Mouse (Mus musculus) stomach, embryonic 14.5 days (tissue): ENCODE results near the gene Hemgn. TPM values are rescaled to one million over a fixed set of nuclear protein-coding genes. Genes with fewer than 3 reads are reported as not detected.

Experiments used
- ATAC-seq: fragments of 200-750 bp; cut with Nextera tagmentation; 2 replicates; pipeline ENCODE4 v1.8.0; 2017; ENCODE audit warnings: low read depth, moderate TSS enrichment; ENCODE audit not compliant: insufficient number of reproducible peaks, insufficient read depth, low FRiP score
- H3K27ac ChIP-seq: fragments of 300-500 bp; sonication (generic); 2 replicates; pipeline ENCODE4 v1.5.1; 2014; ENCODE audit warnings: mild to moderate bottlenecking, low read length, moderate library complexity, mixed read lengths
- H3K27me3 ChIP-seq: fragments of 300-500 bp; sonication (generic); 2 replicates; pipeline ENCODE4 v1.6.1; 2014; ENCODE audit warnings: low read length, control low read depth, mixed read lengths; ENCODE audit not compliant: control insufficient read depth, insufficient read depth
- H3K36me3 ChIP-seq: fragments of 300-500 bp; sonication (generic); 2 replicates; pipeline ENCODE4 v1.6.1; 2014; ENCODE audit warnings: mild to moderate bottlenecking, control low read depth, low read length, moderate library complexity, mixed read lengths; ENCODE audit not compliant: control insufficient read depth, insufficient read depth
- H3K4me1 ChIP-seq: fragments of 300-500 bp; sonication (generic); 2 replicates; pipeline ENCODE4 v1.6.1; 2014; ENCODE audit warnings: low read length, control low read depth, mixed read lengths; ENCODE audit not compliant: control insufficient read depth, insufficient read depth
- H3K4me2 ChIP-seq: fragments of 300-500 bp; sonication (generic); replicated peaks from 2 replicates; pipeline ENCODE4 v1.6.1; 2014; ENCODE audit warnings: low read depth, low read length, control low read depth
- H3K4me3 ChIP-seq: fragments of 300-500 bp; sonication (generic); 2 replicates; pipeline ENCODE4 v1.5.1; 2014; ENCODE audit warnings: low read depth, low read length, control low read depth
- H3K9ac ChIP-seq: fragments of 300-500 bp; sonication (generic); replicated peaks from 2 replicates; pipeline ENCODE4 v1.6.1; 2014; ENCODE audit warnings: low read depth, mild to moderate bottlenecking, control low read depth, low read length, moderate library complexity, mixed read lengths
- H3K9me3 ChIP-seq: fragments of 300-500 bp; sonication (generic); 2 replicates; pipeline ENCODE4 v1.6.1; 2016; ENCODE audit warnings: low read depth, low read length, control low read depth; ENCODE audit not compliant: control insufficient read depth
- WGBS: fragments of 180-500 bp; shearing (Covaris S2); extraction: QIAGEN DNeasy Blood & Tissue Kit; methylation state at CpG from one replicate; pipeline ENCODE4 v1.1.7; 2014; 5-methylcytosine and 5-hydroxymethylcytosine counted together
- polyA plus RNA-seq: library from polyadenylated mRNA; unstranded; fragments of >200 nt; fragmentation: Nextera tagmentation; extraction: Ambion mirVana; gene quantifications from 2 replicates; pipeline ENCODE4 v1.2.1, GENCODE M21; 2014

Hemgn gene
- polyA plus RNA-seq, 1 experiment from 2014 or later = 0.94 TPM

DNA sequence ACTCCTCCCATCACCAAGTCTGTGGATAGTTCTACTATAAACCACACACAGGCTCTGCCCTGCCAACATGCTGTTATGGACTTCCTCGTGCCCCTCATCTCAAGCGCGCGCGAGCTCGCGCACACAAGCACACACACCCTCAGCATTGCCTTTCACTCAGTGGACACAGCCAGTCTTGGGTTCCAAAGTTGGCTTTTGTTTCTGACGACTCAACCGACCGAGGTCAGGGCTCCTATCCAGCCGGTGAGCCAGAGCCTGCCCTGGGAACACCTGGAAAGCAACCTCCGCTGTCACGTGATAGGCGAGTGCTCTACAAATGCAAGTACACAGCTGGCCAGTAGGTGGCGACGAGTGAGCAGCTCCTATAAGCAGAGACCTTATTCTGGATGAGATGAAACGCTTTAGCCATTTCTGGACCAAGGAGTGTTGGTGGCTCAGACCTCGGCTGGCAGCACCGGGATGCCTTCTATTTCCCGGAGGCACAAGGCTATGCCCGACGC lies 38.4 kb downstream of the Hemgn start:
- ATAC-seq = peak; percentile 67
- Histone ChIP-seq H3K4me2 (peak overlapping the region; percentile 45), H3K4me3 (peak overlapping the region; percentile 3), H3K36me3 (peaks cover 13% of the 10 kb centered on the region; the same call in 1 of the 2 replicates), H3K27ac (no peak overlapping the region), H3K4me1 (no peaks in the 10 kb centered on the region), H3K27me3 (no peaks in the 10 kb centered on the region), H3K9me3 (no peaks in the 10 kb centered on the region), H3K9ac (no peak overlapping the region)
- 22% methylated on average over 22 of the region's 22 CpGs for WGBS

DNA sequence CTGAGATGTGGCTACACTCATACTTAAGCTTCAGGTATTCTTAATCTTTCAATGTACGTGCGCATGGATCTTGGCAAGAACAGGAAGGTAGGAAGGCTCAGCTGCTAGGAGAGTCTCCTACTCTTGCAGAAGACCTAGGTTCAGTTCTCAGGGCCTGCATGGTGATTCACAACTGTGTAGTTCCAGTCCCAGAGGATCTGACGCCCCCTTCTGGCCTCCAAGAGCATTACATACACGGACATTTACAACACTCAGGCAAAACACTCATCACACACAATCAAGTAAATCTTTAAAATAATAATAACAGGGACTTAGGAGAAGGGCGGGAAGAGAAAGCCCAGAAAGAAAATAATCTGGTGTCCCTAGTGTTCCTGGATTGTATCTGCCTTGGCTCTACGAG lies 38.9 kb downstream of the Hemgn start:
- no peaks in the 10 kb centered on the region for H3K27me3 ChIP-seq
- H3K36me3 ChIP-seq = peaks cover 12% of the 10 kb centered on the region; the same call in 1 of the 2 replicates
- no peaks in the 10 kb centered on the region for H3K4me1 ChIP-seq
- H3K4me2 ChIP-seq = peak overlapping the region; percentile 45
- no peaks in the 10 kb centered on the region for H3K9me3 ChIP-seq
- ATAC-seq = no peak
- 0 out of 2 replicates have a peak overlapping the region, but pooled peaks have one; percentile 3 for H3K4me3 ChIP-seq
- 59% methylated on average over 6 of the region's 6 CpGs for whole genome bisulfite sequencing
- no peak overlapping the region for H3K27ac ChIP-seq
- H3K9ac ChIP-seq = no peak overlapping the region

DNA sequence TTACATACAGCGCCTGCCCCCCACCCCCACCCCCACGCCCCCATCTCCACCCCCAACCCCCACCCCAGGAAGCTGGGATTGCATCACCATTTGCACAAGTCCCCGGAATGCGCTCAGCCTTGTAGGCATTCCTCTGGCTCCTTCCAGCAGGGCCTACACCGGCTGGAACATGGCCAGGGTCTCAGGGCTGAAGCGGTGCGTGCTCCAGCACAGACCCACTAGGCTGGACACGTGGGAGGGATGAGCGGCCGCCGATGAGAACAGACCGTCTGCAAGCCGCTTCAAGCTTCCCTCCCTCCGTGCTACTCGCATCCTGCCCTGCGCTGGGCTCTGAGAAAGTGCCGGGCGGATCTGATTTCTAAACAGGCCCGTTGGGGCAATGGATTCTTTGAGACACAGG lies 42.3 kb downstream of the Hemgn start:
- Histone ChIP-seq H3K4me3 (no peak overlapping the region), H3K9ac (no peak overlapping the region), H3K36me3 (no peaks in the 10 kb centered on the region), H3K9me3 (no peaks in the 10 kb centered on the region), H3K4me2 (peak overlapping the region; percentile 29), H3K27ac (no peak overlapping the region), H3K4me1 (no peaks in the 10 kb centered on the region), H3K27me3 (no peaks in the 10 kb centered on the region)
- ATAC-seq = peak; percentile 82; the same call in 1 of the 2 replicates
- WGBS = 2% methylated on average over 19 of the region's 19 CpGs

DNA sequence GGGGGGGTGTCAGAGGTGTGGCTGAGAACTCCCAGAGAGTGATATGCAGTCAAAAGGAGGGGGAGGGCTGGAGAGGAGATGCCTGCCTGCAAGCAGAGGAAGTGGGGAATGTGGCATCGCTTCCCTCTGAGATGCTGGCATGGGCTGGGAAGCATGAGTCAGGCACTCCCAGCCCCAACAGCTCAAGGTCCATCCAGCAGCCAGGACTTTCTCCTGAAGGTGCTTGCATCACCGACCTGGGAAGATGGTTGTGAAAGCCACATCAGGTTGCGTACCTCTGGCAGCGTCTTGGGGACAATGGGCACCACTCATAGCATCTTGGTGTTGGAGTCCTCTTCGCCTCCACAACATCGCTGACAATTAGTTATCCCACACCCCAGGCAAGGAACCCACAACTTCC lies 42.9 kb downstream of the Hemgn start:
- H3K36me3 ChIP-seq = no peaks in the 10 kb centered on the region
- H3K4me1 ChIP-seq = no peaks in the 10 kb centered on the region
- no peak overlapping the region for H3K27ac ChIP-seq
- no peak overlapping the region for H3K9ac ChIP-seq
- no peaks in the 10 kb centered on the region for H3K9me3 ChIP-seq
- no peak for ATAC-seq
- no peaks in the 10 kb centered on the region for H3K27me3 ChIP-seq
- 38% methylated on average over 6 of the region's 6 CpGs for WGBS
- H3K4me3 ChIP-seq = no peak overlapping the region
- H3K4me2 ChIP-seq = no peak overlapping the region

DNA sequence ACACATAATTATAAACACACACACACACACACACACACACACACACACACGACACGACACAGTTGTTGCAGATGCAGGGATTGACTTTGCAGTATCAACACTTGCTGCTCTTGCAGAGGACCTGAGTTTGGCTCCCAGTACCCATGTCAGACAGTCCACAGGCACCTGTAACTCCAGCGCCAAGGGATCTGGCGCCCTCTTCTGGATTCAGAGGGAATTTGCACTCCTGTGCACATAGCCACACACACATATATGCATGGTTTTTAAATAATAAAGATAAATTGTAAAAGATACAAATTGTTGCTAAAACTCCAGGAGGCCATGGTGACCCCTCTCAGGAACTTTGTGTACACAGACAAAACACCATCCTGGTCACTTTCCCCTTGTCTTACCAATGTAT lies 44.2 kb downstream of the Hemgn start:
- Histone ChIP-seq H3K36me3 (no peaks in the 10 kb centered on the region), H3K27ac (no peak overlapping the region), H3K4me2 (no peak overlapping the region), H3K9ac (no peak overlapping the region), H3K4me3 (no peak overlapping the region), H3K4me1 (no peaks in the 10 kb centered on the region), H3K27me3 (no peaks in the 10 kb centered on the region), H3K9me3 (no peaks in the 10 kb centered on the region; the same call in 1 of the 2 replicates)
- WGBS = 68% methylated on average over 4 of the region's 4 CpGs
- ATAC-seq = no peak

DNA sequence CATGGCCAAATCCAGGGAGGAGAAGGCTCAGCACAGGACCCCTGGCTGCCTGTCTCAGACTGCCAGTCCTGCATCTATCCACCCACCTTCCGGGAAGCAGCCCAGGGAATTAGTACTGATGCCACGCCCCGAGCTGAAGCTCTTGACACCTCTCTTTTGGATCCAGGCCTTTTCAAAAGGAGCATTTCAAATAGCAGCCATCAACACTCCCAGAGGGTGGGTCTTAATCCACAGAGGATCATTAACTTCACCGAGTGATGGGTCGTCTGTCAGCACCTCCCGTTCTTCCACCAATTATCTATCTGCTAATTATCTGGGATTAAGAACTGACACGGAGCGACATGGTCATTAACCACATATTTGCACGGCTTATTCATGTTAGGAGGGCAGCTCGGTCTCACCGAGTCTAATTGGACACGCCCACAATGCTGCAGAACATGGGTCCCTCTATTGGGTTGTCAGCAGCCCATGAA lies 45.8 kb downstream of the Hemgn start:
- H3K4me2 ChIP-seq = no peak overlapping the region
- H3K4me3 ChIP-seq = no peak overlapping the region
- WGBS = 9% methylated on average over 12 of the region's 12 CpGs
- H3K9me3 ChIP-seq = no peaks in the 10 kb centered on the region; the same call in 1 of the 2 replicates
- no peaks in the 10 kb centered on the region for H3K27me3 ChIP-seq
- no peaks in the 10 kb centered on the region for H3K36me3 ChIP-seq
- H3K27ac ChIP-seq = no peak overlapping the region
- H3K9ac ChIP-seq = no peak overlapping the region
- ATAC-seq = no peak
- H3K4me1 ChIP-seq = no peaks in the 10 kb centered on the region

DNA sequence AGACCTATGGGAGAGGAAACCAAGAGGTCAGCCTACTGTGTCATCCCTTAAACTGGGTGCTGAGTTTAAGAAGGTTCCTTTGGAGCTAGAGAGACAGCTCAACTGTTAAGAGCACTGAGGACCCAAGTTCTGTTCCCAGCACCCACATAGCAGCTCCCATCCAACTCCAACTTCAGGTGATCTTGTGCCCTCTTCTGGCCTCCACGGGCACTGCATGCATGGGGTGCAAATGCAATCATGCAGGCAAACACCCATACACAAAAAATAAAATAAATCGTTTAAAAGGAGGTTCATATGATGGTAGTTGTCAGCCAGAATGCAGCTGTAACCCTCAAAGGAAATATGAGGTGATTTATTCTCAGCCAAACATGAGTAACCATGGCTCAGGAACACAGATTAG lies 48.9 kb downstream of the Hemgn start:
- Histone ChIP-seq H3K9me3 (no peaks in the 10 kb centered on the region; the same call in 1 of the 2 replicates), H3K36me3 (no peaks in the 10 kb centered on the region), H3K9ac (no peak overlapping the region), H3K27me3 (no peaks in the 10 kb centered on the region), H3K4me1 (no peaks in the 10 kb centered on the region), H3K27ac (no peak overlapping the region), H3K4me3 (no peak overlapping the region), H3K4me2 (no peak overlapping the region)
- ATAC-seq = no peak
- 80% methylated on average over 2 of the region's 2 CpGs for WGBS

DNA sequence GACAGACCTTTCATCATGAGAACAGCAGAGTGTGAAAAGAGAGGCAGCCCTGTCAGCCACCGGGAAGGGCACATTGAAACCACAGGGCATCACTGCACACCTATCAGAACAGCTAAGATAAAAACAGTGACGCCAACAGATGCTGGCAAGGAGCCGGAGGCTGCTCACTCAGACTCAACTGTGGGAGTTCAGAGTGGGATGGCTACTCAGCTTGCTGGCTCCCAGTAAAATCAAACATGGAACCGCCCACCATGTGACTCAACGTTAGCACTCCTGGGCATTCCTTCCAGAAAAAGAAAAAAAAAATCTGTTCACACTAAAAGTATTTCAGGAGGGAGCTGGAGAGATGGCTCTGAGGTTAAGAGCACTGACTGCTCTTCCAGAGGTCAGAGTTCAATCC lies 52.0 kb downstream of the Hemgn start:
- no peaks in the 10 kb centered on the region for H3K4me1 ChIP-seq
- 64% methylated on average over 5 of the region's 5 CpGs for WGBS
- no peak overlapping the region for H3K4me2 ChIP-seq
- ATAC-seq = no peak
- no peaks in the 10 kb centered on the region for H3K36me3 ChIP-seq
- H3K9me3 ChIP-seq = no peaks in the 10 kb centered on the region; the same call in 1 of the 2 replicates
- no peak overlapping the region for H3K9ac ChIP-seq
- no peak overlapping the region for H3K4me3 ChIP-seq
- H3K27ac ChIP-seq = no peak overlapping the region
- H3K27me3 ChIP-seq = no peaks in the 10 kb centered on the region
